Mouse (Mus musculus) E14TG2a.4 (cell line): ENCODE results near the gene Pot1a.

ENCODE experiments used
- H3K27me3 ChIP-seq: 2 replicates; pipeline ENCODE4 v1.6.1; 2014; ENCODE audit warnings: low read length, control low read depth; ENCODE audit not compliant: insufficient read depth
- H3K36me3 ChIP-seq: 2 replicates; pipeline ENCODE4 v1.6.1; 2014; ENCODE audit warnings: low read length, control low read depth; ENCODE audit not compliant: insufficient read depth
- H3K4me1 ChIP-seq: replicated peaks from 2 replicates; pipeline ENCODE4 v1.6.1; 2014; ENCODE audit warnings: low read depth, low read length, control low read depth
- H3K4me3 ChIP-seq: replicated peaks from 2 replicates; pipeline ENCODE4 v1.5.1; 2014; ENCODE audit warnings: mild to moderate bottlenecking, low read length
- H3K9me3 ChIP-seq: 2 replicates; pipeline ENCODE4 v1.6.1; 2014; ENCODE audit warnings: low read length, control low read depth
- CTCF ChIP-seq: conservative IDR thresholded peaks from 2 replicates; pipeline ENCODE4 v1.5.1; 2014; ENCODE audit warnings: low read length
- NANOG ChIP-seq: IDR thresholded peaks from 2 replicates; pipeline ENCODE4 v1.6.1; 2014; ENCODE audit warnings: borderline replicate concordance, low read length, mixed read lengths
- POU5F1 ChIP-seq: IDR thresholded peaks from 2 replicates; pipeline ENCODE4 v1.6.1; 2014; ENCODE audit warnings: low read length, borderline replicate concordance

Gene Pot1a

DNA sequence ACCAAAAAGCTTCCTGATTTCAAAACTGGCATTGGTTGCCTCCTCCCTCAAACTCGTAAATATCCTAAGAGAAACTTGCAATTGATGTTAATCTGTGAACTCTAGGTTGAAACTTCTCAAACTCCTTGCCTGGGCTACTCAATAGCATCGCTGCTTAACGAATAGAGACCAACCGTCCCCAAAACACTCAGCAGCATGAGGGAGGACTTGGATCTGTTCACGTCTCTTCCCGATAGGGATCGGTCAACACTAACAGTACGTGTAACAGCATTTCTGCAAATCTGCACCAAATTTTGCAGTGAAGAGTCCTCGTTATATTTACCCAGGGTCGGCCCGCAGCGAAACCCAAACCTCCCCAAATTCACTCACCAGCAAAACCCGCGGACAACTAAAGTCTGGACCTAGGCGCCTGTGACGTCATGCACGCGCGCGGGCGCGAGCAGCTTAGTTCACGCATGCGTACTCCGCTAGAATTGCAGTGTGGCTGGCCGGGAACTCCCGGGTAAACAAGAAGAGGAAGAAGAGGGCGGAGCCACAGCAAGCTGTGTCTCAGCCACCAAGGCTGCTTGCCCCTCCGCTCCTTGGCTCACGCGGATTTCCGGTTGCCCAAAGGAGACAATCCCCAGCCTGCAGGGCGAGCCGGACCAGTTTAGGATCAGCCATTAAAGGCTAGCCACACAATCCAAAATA is at the start of gene Pot1a:
Gene Pot1a (minus strand): TSS at position 441 of the 690 bp plus-strand sequence.
- Histone ChIP-seq H3K27me3 (no peaks in the 10 kb centered on the region), H3K9me3 (no peaks in the 10 kb centered on the region), H3K4me3 (peak within 1 kb of the TSS; percentile 88), H3K36me3 (peaks cover 12% of the 10 kb centered on the region), H3K4me1 (peaks cover 18% of the 10 kb centered on the region)
- TF ChIP-seq POU5F1 (no peak), NANOG (no peak)

- Histone ChIP-seq H3K36me3 (no peaks in the 10 kb centered on the region), H3K27me3 (no peaks in the 10 kb centered on the region), H3K9me3 (no peaks in the 10 kb centered on the region), H3K4me3 (no peak overlapping the region), H3K4me1 (0 out of 2 replicates have a peak, but pooled peaks cover under 1% of the 10 kb centered on the region)
- TF ChIP-seq NANOG (no peak), POU5F1 (no peak), CTCF (no peak)
These were observed 27.2 kb upstream of the Pot1a start for GRCm38 (mm10) chr6:25836261-25836660.

GRCm38 (mm10) chr6:25806021-25806420 is 3.0 kb downstream of the Pot1a start:
- TF ChIP-seq POU5F1, result no peak
- TF ChIP-seq CTCF, result no peak
- TF ChIP-seq NANOG, result no peak
- Histone ChIP-seq H3K36me3 (peaks cover 19% of the 10 kb centered on the region), H3K9me3 (no peaks in the 10 kb centered on the region), H3K4me3 (no peak overlapping the region), H3K27me3 (no peaks in the 10 kb centered on the region), H3K4me1 (peaks cover 28% of the 10 kb centered on the region)

DNA sequence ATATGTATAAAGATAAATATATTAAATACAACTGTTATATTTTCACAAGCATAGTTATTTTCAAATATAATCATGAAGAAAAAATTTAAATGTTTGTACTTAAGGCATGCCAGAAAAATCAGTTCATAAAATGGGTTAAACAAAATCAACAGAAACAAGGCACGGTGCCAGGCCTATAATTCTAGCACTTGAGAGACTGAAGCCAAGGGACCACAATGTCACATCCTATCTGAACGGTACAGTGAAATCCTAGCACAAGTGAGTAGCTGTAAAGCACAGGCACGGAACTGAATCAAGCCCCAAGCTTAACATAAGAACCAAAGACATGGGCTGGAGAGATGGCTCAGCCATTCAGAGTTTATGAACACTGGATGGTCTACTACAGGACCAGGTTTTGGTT is 6.8 kb downstream of the Pot1a start:
- TF ChIP-seq NANOG, result no peak
- no peak for TF ChIP-seq POU5F1
- TF ChIP-seq CTCF, result no peak
- Histone ChIP-seq H3K27me3 (no peaks in the 10 kb centered on the region), H3K4me3 (no peak overlapping the region), H3K36me3 (peaks cover 31% of the 10 kb centered on the region), H3K4me1 (peaks cover 23% of the 10 kb centered on the region), H3K9me3 (no peaks in the 10 kb centered on the region)

DNA sequence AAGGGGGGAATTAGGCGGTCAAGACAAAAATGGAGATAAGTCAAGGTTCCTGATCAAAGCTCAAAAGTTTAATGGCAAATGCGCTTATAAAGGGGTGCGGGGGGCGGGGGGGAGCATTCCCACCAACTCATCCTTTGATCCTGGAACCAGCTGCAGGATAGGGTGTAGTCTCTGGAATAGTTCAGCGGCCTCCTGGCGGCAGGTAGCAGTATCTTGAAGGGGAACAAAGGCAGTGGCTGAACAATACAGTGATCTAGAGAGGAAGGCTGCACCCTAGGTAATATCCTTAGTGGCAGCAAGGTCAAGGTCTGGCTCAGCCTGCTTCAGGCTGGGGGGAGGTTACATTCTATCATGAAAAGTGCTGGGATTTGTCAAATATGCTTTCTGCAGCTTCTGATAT is 7.8 kb downstream of the Pot1a start:
- peaks cover 37% of the 10 kb centered on the region for H3K36me3 ChIP-seq
- H3K4me1 ChIP-seq, result peaks cover 21% of the 10 kb centered on the region
- 0 out of 2 replicates have a peak overlapping the region, but pooled peaks have one; percentile 29 for H3K4me3 ChIP-seq
- H3K9me3 ChIP-seq, result no peaks in the 10 kb centered on the region
- TF ChIP-seq CTCF (peak; percentile 26; the same call in 1 of the 2 replicates), POU5F1 (no peak), NANOG (peak; percentile 46; the same call in 1 of the 2 replicates)
- no peaks in the 10 kb centered on the region for H3K27me3 ChIP-seq

DNA sequence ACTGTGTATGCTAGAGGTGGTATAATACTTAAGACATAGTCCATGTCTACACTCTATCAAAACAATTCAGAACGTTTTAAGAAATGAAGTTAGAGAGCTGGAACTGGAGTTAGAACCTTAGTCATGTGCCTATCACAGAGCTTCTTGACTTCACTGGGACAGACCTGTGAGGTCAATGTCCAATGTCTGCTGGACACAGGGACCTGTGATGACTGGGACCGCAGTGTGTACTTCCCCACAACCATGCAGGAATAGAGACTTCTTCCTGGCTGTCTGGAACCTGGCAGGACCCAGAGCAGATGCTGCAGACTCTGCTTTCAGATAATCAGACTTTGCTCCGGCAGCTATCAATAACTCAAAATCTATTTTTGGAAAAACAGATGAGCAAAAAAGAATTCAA is 40.8 kb downstream of the Pot1a start:
- Histone ChIP-seq H3K27me3 (no peaks in the 10 kb centered on the region), H3K9me3 (no peaks in the 10 kb centered on the region), H3K4me3 (no peak overlapping the region), H3K36me3 (peaks cover 65% of the 10 kb centered on the region), H3K4me1 (peaks cover 9% of the 10 kb centered on the region)
- no peak for TF ChIP-seq POU5F1
- no peak for TF ChIP-seq NANOG
- TF ChIP-seq CTCF, result no peak

DNA sequence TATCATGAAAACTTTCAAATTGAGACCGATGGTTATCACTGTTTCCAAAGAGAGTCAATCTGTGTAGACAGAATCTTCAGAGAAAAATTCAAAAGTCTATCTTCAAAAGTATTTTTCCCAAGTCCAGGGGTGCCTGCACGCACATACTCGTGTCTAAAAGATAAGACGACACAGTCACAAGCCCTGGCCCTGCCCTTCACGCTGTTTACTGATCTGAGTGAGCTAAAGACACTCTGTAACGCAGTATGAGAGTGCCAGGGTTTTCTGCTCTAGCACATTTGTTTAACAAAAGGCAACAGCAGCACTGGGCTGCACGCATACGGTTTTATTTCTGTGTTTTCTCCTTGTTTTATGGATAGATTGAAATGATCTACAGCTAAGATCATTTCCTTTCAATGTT is 41.5 kb downstream of the Pot1a start:
- H3K27me3 ChIP-seq, result no peaks in the 10 kb centered on the region
- H3K4me3 ChIP-seq, result no peak overlapping the region
- H3K4me1 ChIP-seq, result peaks cover 9% of the 10 kb centered on the region
- peaks cover 68% of the 10 kb centered on the region for H3K36me3 ChIP-seq
- no peaks in the 10 kb centered on the region for H3K9me3 ChIP-seq
- TF ChIP-seq CTCF (no peak), POU5F1 (no peak), NANOG (no peak)

DNA sequence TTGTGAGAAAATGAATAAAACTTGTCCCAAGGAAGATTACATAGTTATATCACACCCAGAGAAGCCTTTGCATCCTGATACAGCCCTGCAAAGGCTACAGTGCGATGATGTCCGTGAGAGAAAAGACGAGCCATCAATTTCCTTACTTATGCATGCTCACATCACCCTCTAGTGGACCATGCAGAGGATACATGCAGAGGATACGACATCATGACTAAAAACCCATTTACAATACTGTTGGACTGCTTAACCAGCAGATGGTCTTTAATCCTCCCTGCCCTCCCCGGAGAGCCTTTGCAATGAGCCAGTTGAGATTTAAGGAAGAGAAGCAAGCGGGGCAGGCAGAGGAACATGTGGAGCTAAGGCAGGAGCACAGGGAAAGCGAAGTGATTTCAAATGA is 42.0 kb downstream of the Pot1a start:
- Histone ChIP-seq H3K4me1 (peaks cover 9% of the 10 kb centered on the region), H3K36me3 (peaks cover 68% of the 10 kb centered on the region), H3K27me3 (no peaks in the 10 kb centered on the region), H3K4me3 (no peak overlapping the region), H3K9me3 (no peaks in the 10 kb centered on the region)
- TF ChIP-seq NANOG (no peak), CTCF (peak; percentile 32), POU5F1 (no peak)

GRCm38 (mm10) chr6:25766283-25766682 is 42.8 kb downstream of the Pot1a start:
- no peak overlapping the region for H3K4me3 ChIP-seq
- peaks cover 9% of the 10 kb centered on the region for H3K4me1 ChIP-seq
- H3K36me3 ChIP-seq, result peaks cover 70% of the 10 kb centered on the region
- TF ChIP-seq CTCF (no peak), POU5F1 (no peak), NANOG (no peak)
- H3K27me3 ChIP-seq, result no peaks in the 10 kb centered on the region
- no peaks in the 10 kb centered on the region for H3K9me3 ChIP-seq
